Mouse (Mus musculus) small intestine, adult 2 months (tissue): Measurements from ENCODE around the gene H1foo.

Source experiments
- CTCF ChIP-seq: fragments of 200-500 bp; IDR thresholded peaks from 2 replicates; pipeline ENCODE4 v1.5.1; 2012; ENCODE audit warnings: low read depth, mild to moderate bottlenecking, control low read depth, inconsistent platforms, low read length, moderate library complexity, mixed read lengths; ENCODE audit not compliant: insufficient replicate concordance, insufficient read length; ENCODE audit errors: extremely low read depth
- POLR2A ChIP-seq: fragments of 200-500 bp; IDR thresholded peaks from 2 replicates; pipeline ENCODE4 v1.6.1; 2012; ENCODE audit warnings: low read depth, mild to moderate bottlenecking, control low read depth, inconsistent platforms, low read length, moderate library complexity

DNA sequence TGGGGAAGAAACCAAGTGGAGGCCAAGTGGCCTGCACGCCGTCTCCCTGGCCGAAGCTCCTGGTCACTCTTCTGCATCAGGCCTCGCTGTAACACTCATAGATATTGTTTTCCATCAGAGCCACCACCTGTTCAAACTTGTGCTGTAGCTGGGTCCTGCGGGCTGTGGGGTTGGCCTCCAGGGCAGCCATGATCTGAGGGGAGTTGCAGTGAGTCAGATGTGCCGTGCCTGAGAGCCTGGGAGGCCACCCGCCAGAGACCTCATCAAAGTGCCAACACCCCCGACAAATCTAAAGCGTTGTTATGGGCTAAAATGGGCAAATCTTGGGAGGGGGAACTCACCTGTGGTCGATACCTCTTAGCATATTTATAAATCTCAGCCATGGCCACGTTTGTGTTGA is 10.9 kb downstream of the H1foo start:
- TF ChIP-seq CTCF (no peak), POLR2A (no peak)
